Mouse (Mus musculus): ENCODE measurements around the gene Cnot4. TPM values are rescaled to one million over a fixed set of nuclear protein-coding genes. Genes with fewer than 3 reads are reported as not detected.

Gene Cnot4
- polyA plus RNA-seq, 1 experiment from 2014 or later, result 18.1 TPM

DNA sequence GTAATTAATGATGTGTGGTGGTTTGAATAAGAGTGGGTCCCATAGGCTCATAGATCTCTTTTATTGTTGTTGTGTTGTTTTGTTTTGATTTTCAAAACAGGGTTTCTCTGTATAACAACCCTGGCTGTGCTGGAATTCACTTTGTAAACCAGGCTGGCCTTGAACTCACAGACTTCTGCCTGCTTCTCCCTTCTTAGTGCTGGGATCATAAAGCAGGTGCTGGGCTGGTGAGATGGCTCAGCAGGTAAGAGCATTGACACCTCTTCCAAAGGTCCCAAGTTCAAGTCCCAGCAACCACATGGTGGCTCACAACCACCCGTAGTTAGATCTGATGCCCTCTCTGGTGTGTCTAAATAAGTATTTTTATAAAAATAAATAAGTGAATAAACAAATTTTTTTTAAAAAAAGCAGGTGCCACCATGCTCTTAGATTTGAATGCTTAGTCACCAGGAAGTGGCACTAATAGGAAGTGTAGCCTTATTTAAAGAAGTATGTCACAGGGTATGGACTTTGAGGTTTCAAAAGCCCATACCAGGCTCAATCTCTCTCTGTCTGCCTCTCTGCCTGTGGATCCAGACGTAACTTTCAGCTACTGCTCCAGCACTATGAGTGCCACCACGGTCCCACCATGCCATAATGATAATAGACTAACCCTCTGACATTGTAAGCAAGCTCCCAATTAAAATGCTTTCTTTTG lies 14.3 kb upstream of the Cnot4 start:
- Histone ChIP-seq H3K9ac (ENCODE audit: low read length) (no peak overlapping the region), H3K9me3 (replicated peaks; ENCODE audit: control insufficient read depth, low read length) (no peaks in the 10 kb centered on the region; the same call in none of the 2 replicates), H3K4me1 (ENCODE audit: control insufficient read depth, insufficient read depth, low read length) (no peaks in the 10 kb centered on the region), H3K27ac (ENCODE audit: low read length) (no peak overlapping the region), H3K36me3 (ENCODE audit: control insufficient read depth, insufficient read depth) (no peaks in the 10 kb centered on the region), H3K27me3 (ENCODE audit: control insufficient read depth, insufficient read depth, low read length) (no peaks in the 10 kb centered on the region), H3K4me3 (ENCODE audit: low read length) (no peak overlapping the region), H3K4me2 (ENCODE audit: low read depth, low read length) (no peak overlapping the region)
- 63% methylated on average over 3 of the region's 3 CpGs for WGBS
- no peak for ATAC-seq (replicated peaks; ENCODE audit: extremely low read depth, insufficient read depth, low FRiP score)

GRCm38 (mm10) chr6:35145569-35145968 lies 12.0 kb upstream of the Cnot4 start:
- no peak overlapping the region for H3K9ac ChIP-seq (ENCODE audit: low read length)
- H3K27ac ChIP-seq (ENCODE audit: low read length), result no peak overlapping the region
- 79% methylated on average over 2 of the region's 2 CpGs for whole genome bisulfite sequencing
- no peak overlapping the region for H3K4me2 ChIP-seq (ENCODE audit: low read depth, low read length)
- ATAC-seq (replicated peaks; ENCODE audit: extremely low read depth, insufficient read depth, low FRiP score), result no peak
- H3K27me3 ChIP-seq (ENCODE audit: control insufficient read depth, insufficient read depth, low read length), result no peaks in the 10 kb centered on the region
- no peaks in the 10 kb centered on the region for H3K4me1 ChIP-seq (ENCODE audit: control insufficient read depth, insufficient read depth, low read length)
- H3K4me3 ChIP-seq (ENCODE audit: low read length), result no peak overlapping the region
- no peaks in the 10 kb centered on the region for H3K36me3 ChIP-seq (ENCODE audit: control insufficient read depth, insufficient read depth)
- no peaks in the 10 kb centered on the region; the same call in none of the 2 replicates for H3K9me3 ChIP-seq (replicated peaks; ENCODE audit: control insufficient read depth, low read length)

DNA sequence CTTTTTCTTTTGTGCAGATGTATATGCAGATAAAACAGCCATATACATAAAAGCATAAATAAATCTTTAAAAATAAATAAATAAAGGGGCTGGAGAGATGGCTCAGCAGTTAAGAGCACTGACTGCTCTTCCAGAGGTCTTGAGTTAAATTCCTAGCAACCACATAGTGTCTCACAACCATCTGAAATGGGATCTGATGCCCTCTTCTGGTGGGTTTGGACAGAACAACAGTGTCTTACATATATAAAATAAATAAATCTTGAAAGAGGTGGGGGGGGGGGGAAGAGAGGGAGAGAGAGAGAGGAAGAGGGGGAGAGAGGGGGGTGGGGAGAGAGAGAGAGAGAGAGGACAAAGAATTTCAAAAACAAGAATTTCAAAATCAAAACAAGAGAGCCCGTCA lies 6.8 kb upstream of the Cnot4 start:
- Histone ChIP-seq H3K27ac (ENCODE audit: low read length) (no peak overlapping the region), H3K9me3 (replicated peaks; ENCODE audit: control insufficient read depth, low read length) (no peaks in the 10 kb centered on the region; the same call in 1 of the 2 replicates), H3K36me3 (ENCODE audit: control insufficient read depth, insufficient read depth) (no peaks in the 10 kb centered on the region), H3K4me2 (ENCODE audit: low read depth, low read length) (no peak overlapping the region), H3K9ac (ENCODE audit: low read length) (no peak overlapping the region), H3K4me3 (ENCODE audit: low read length) (no peak overlapping the region), H3K27me3 (ENCODE audit: control insufficient read depth, insufficient read depth, low read length) (no peaks in the 10 kb centered on the region), H3K4me1 (ENCODE audit: control insufficient read depth, insufficient read depth, low read length) (no peaks in the 10 kb centered on the region)
- ATAC-seq (replicated peaks; ENCODE audit: extremely low read depth, insufficient read depth, low FRiP score), result no peak
- 90% methylated on average over 1 of the region's 1 CpGs for WGBS

DNA sequence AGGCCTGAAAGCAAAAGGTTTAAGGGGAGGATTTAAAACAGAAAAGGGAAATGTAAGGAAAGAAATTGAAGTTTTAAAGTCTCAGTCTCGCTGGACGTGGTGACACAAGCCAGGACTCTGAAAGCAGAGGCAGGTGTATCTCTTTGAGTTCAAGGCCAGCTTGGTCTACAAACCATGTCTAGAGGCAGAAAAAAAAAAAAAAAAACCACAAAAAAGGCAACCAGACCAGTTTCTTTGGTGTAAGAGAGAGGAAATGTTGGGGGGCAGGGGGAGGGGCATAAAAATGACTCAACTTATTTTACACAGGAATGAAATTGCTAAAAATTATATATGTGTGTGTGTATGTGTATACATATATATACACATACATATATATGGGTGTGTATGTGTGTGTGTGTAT lies 1.3 kb upstream of the Cnot4 start:
- no peak for ATAC-seq (replicated peaks; ENCODE audit: extremely low read depth, insufficient read depth, low FRiP score)
- Histone ChIP-seq H3K27me3 (ENCODE audit: control insufficient read depth, insufficient read depth, low read length) (no peaks in the 10 kb centered on the region), H3K27ac (ENCODE audit: low read length) (no peak overlapping the region), H3K9ac (ENCODE audit: low read length) (no peak overlapping the region; the same call in 1 of the 2 replicates), H3K36me3 (ENCODE audit: control insufficient read depth, insufficient read depth) (no peaks in the 10 kb centered on the region), H3K4me3 (ENCODE audit: low read length) (peak overlapping the region; percentile 79), H3K9me3 (replicated peaks; ENCODE audit: control insufficient read depth, low read length) (no peaks in the 10 kb centered on the region), H3K4me1 (ENCODE audit: control insufficient read depth, insufficient read depth, low read length) (peaks cover 17% of the 10 kb centered on the region), H3K4me2 (ENCODE audit: low read depth, low read length) (peak overlapping the region; percentile 78)
- WGBS, result 43% methylated on average over 2 of the region's 2 CpGs

DNA sequence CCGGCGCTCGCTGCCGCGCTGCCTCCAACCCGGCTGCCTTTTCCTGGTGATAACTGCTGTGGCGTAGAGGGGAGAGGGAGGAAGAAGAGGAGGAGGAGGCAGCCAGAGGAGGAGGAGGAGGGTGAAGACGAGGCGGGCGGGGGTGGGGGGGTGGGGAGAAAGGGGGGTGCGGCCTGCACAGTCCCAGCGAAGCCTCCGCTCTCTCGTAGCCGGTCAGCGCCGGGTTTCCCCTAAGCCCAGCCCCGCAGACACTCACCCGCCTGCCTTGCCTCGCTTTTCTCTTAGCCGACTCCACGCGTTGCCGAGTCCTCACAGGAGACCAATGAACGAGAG lies 312 bp downstream of the Cnot4 start:
- WGBS, result 0% methylated on average over 21 of the region's 25 CpGs
- peak overlapping the region; percentile 88 for H3K9ac ChIP-seq (ENCODE audit: low read length)
- peaks cover 17% of the 10 kb centered on the region for H3K4me1 ChIP-seq (ENCODE audit: control insufficient read depth, insufficient read depth, low read length)
- ATAC-seq (replicated peaks; ENCODE audit: extremely low read depth, insufficient read depth, low FRiP score), result peak; percentile 85
- H3K36me3 ChIP-seq (ENCODE audit: control insufficient read depth, insufficient read depth), result no peaks in the 10 kb centered on the region
- no peaks in the 10 kb centered on the region for H3K9me3 ChIP-seq (replicated peaks; ENCODE audit: control insufficient read depth, low read length)
- H3K27me3 ChIP-seq (ENCODE audit: control insufficient read depth, insufficient read depth, low read length), result no peaks in the 10 kb centered on the region
- peak overlapping the region; percentile 79 for H3K4me3 ChIP-seq (ENCODE audit: low read length)
- peak overlapping the region; percentile 93 for H3K27ac ChIP-seq (ENCODE audit: low read length)
- H3K4me2 ChIP-seq (ENCODE audit: low read depth, low read length), result peak overlapping the region; percentile 90

DNA sequence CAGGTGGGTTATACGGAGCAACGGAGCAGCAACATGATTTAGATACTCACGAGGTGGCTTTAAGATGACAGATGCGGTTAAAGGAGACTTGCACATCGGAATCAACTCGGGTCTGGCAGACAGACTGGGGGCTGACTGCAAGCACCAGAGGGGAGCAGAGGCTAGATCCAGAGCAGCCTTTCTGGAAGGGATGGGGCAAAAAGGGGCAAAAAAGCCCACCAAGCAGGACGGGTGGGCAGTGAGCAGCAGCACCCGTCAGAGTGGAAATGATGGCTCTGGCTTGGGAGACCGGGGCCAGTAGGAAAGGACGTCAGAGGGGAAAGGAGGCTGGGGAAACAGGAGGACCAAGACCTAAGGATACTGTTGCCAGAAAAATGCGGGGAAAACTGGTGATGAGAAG lies 718 bp downstream of the Cnot4 start:
- ATAC-seq (replicated peaks; ENCODE audit: extremely low read depth, insufficient read depth, low FRiP score), result no peak

GRCm38 (mm10) chr6:35122488-35122887 lies 11.0 kb downstream of the Cnot4 start:
- H3K4me1 ChIP-seq (ENCODE audit: control insufficient read depth, insufficient read depth, low read length), result no peaks in the 10 kb centered on the region
- H3K9me3 ChIP-seq (replicated peaks; ENCODE audit: control insufficient read depth, low read length), result no peaks in the 10 kb centered on the region
- H3K27me3 ChIP-seq (ENCODE audit: control insufficient read depth, insufficient read depth, low read length), result no peaks in the 10 kb centered on the region
- ATAC-seq (replicated peaks; ENCODE audit: extremely low read depth, insufficient read depth, low FRiP score), result no peak
- no peak overlapping the region for H3K4me2 ChIP-seq (ENCODE audit: low read depth, low read length)
- H3K27ac ChIP-seq (ENCODE audit: low read length), result no peak overlapping the region
- WGBS, result 91% methylated on average over 2 of the region's 2 CpGs
- H3K9ac ChIP-seq (ENCODE audit: low read length), result no peak overlapping the region
- no peak overlapping the region for H3K4me3 ChIP-seq (ENCODE audit: low read length)
- peaks cover 6% of the 10 kb centered on the region; the same call in 1 of the 2 replicates for H3K36me3 ChIP-seq (ENCODE audit: control insufficient read depth, insufficient read depth)

More for the DNA sequence above, 718 bp downstream of the Cnot4 start:
- H3K4me3 ChIP-seq (ENCODE audit: low read length), result peak overlapping the region; percentile 79
- H3K27ac ChIP-seq (ENCODE audit: low read length), result peak overlapping the region; percentile 93
- under 1% methylated on average over 11 of the region's 11 CpGs for WGBS
- H3K9me3 ChIP-seq (replicated peaks; ENCODE audit: control insufficient read depth, low read length), result no peaks in the 10 kb centered on the region
- peaks cover 17% of the 10 kb centered on the region for H3K4me1 ChIP-seq (ENCODE audit: control insufficient read depth, insufficient read depth, low read length)
- no peaks in the 10 kb centered on the region for H3K36me3 ChIP-seq (ENCODE audit: control insufficient read depth, insufficient read depth)
- no peaks in the 10 kb centered on the region for H3K27me3 ChIP-seq (ENCODE audit: control insufficient read depth, insufficient read depth, low read length)
- peak overlapping the region; percentile 90 for H3K4me2 ChIP-seq (ENCODE audit: low read depth, low read length)
- H3K9ac ChIP-seq (ENCODE audit: low read length), result peak overlapping the region; percentile 88

DNA sequence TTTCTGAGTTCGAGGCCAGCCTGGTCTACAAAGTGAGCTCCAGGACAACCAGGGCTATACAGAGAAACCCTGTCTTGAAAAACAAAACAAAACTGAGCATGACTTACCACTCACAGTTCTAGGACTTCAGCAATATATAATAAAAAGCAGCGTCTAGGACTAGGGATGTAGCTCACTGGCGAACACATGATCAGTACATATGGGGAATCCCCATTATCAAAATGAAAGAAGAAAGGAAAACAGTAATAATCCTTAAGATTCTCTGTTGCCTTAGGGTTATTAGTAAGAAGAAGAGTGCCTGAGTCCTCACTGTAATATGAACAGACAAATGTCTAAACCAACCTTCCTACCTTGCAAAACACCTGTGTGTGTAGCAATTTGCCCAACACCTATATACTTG lies 11.6 kb downstream of the Cnot4 start:
- Histone ChIP-seq H3K9me3 (replicated peaks; ENCODE audit: control insufficient read depth, low read length) (no peaks in the 10 kb centered on the region), H3K9ac (ENCODE audit: low read length) (no peak overlapping the region), H3K4me1 (ENCODE audit: control insufficient read depth, insufficient read depth, low read length) (no peaks in the 10 kb centered on the region), H3K4me2 (ENCODE audit: low read depth, low read length) (no peak overlapping the region), H3K27me3 (ENCODE audit: control insufficient read depth, insufficient read depth, low read length) (no peaks in the 10 kb centered on the region), H3K27ac (ENCODE audit: low read length) (no peak overlapping the region), H3K36me3 (ENCODE audit: control insufficient read depth, insufficient read depth) (peaks cover 6% of the 10 kb centered on the region; the same call in 1 of the 2 replicates), H3K4me3 (ENCODE audit: low read length) (no peak overlapping the region)
- ATAC-seq (replicated peaks; ENCODE audit: extremely low read depth, insufficient read depth, low FRiP score), result no peak
- 98% methylated on average over 3 of the region's 3 CpGs for WGBS

- H3K27me3 ChIP-seq (ENCODE audit: control insufficient read depth, insufficient read depth, low read length), result no peaks in the 10 kb centered on the region
- H3K36me3 ChIP-seq (ENCODE audit: control insufficient read depth, insufficient read depth), result no peaks in the 10 kb centered on the region
- no peak for ATAC-seq (replicated peaks; ENCODE audit: extremely low read depth, insufficient read depth, low FRiP score)
- WGBS, result 86% methylated on average over 1 of the region's 1 CpGs
- H3K4me1 ChIP-seq (ENCODE audit: control insufficient read depth, insufficient read depth, low read length), result no peaks in the 10 kb centered on the region
- H3K4me3 ChIP-seq (ENCODE audit: low read length), result no peak overlapping the region
- H3K9ac ChIP-seq (ENCODE audit: low read length), result no peak overlapping the region
- H3K4me2 ChIP-seq (ENCODE audit: low read depth, low read length), result no peak overlapping the region
- no peaks in the 10 kb centered on the region for H3K9me3 ChIP-seq (replicated peaks; ENCODE audit: control insufficient read depth, low read length)
- H3K27ac ChIP-seq (ENCODE audit: low read length), result no peak overlapping the region
Measured at GRCm38 (mm10) chr6:35102457-35102856, 31.1 kb downstream of the Cnot4 start.
